Mouse (Mus musculus) T-helper 17 cell (primary cell): ENCODE results near the gene Gm17359.
"Not testable (repeated sequence)": the region's sequence is repeated elsewhere in the genome, so short reads cannot be mapped to it uniquely, and the experiment has no call there.

Source experiments
- in situ Hi-C, 2 experiments: fragments of 300-600 bp; cut with MboI, MseI; formaldehyde crosslinking; loops; 1 replicate in 1 of 2; 2 replicates in 1 of 2; pipeline ENCODE4 v1.15.1; 2025; ENCODE audit warnings: high pct_unique_total_duplicates in 2 of 2

Gm17359 gene

GRCm38 (mm10) chr3:79411666-79412065 lies 75.2 kb downstream of the Gm17359 start:
- in situ Hi-C loops = no loop called here

- in situ Hi-C loops = no loop called here
These were observed 77.0 kb downstream of the Gm17359 start for GRCm38 (mm10) chr3:79413492-79413891.

- in situ Hi-C loops = no loop called here
These were observed 78.6 kb downstream of the Gm17359 start for GRCm38 (mm10) chr3:79415081-79415480.

GRCm38 (mm10) chr3:79415929-79416328 lies 79.5 kb downstream of the Gm17359 start:
- in situ Hi-C loops = no loop called here

- in situ Hi-C loops = no loop called here
These were observed 80.7 kb downstream of the Gm17359 start for GRCm38 (mm10) chr3:79416944-79417680.

GRCm38 (mm10) chr3:79418921-79419320 lies 82.5 kb downstream of the Gm17359 start:
- in situ Hi-C loops = no loop called here

- in situ Hi-C loops = loop anchor here in 1 of 2 experiments (10.0 kb wide), 1 partner anchor 61 kb away; no protein-coding TSS in a partner anchor
These were observed 89.0 kb downstream of the Gm17359 start for GRCm38 (mm10) chr3:79425441-79425840.

- in situ Hi-C loops = loop anchor here (10.0 kb wide), 2 partner anchors 209 to 489 kb away; no protein-coding TSS in a partner anchor
These were observed 97.1 kb downstream of the Gm17359 start for GRCm38 (mm10) chr3:79433593-79433992.

GRCm38 (mm10) chr3:79434436-79434835 lies 98.0 kb downstream of the Gm17359 start:
- in situ Hi-C loops = loop anchor here (10.0 kb wide), 2 partner anchors 210 to 490 kb away; no protein-coding TSS in a partner anchor

- in situ Hi-C loops = loop anchor here (10.0 kb wide), 2 partner anchors 210 to 490 kb away; no protein-coding TSS in a partner anchor
These were observed 98.5 kb downstream of the Gm17359 start for GRCm38 (mm10) chr3:79434985-79435384.

- in situ Hi-C loops = loop anchor here (10.0 kb wide), 2 partner anchors 211 to 491 kb away; no protein-coding TSS in a partner anchor
These were observed 99.7 kb downstream of the Gm17359 start for GRCm38 (mm10) chr3:79436186-79436585.

GRCm38 (mm10) chr3:79438276-79438675 lies 101.8 kb downstream of the Gm17359 start:
- in situ Hi-C loops = loop anchor here (10.0 kb wide), 2 partner anchors 213 to 493 kb away; no protein-coding TSS in a partner anchor

GRCm38 (mm10) chr3:79440976-79441491 lies 104.6 kb downstream of the Gm17359 start:
- in situ Hi-C loops = loop anchor here in 1 of 2 experiments (5.0 kb wide), 1 partner anchor 219 kb away; no protein-coding TSS in a partner anchor

- in situ Hi-C loops = loop anchor here in 1 of 2 experiments (5.0 kb wide), 1 partner anchor 222 kb away; no protein-coding TSS in a partner anchor
These were observed 107.4 kb downstream of the Gm17359 start for GRCm38 (mm10) chr3:79443850-79444249.

- in situ Hi-C loops = no loop called here
These were observed 108.6 kb downstream of the Gm17359 start for GRCm38 (mm10) chr3:79445041-79445440.

GRCm38 (mm10) chr3:79446124-79446523 lies 109.7 kb downstream of the Gm17359 start:
- in situ Hi-C loops = no loop called here

- in situ Hi-C loops = not testable (repeated sequence)
These were observed 110.2 kb downstream of the Gm17359 start for GRCm38 (mm10) chr3:79446648-79447047.

GRCm38 (mm10) chr3:79448421-79448820 lies 112.0 kb downstream of the Gm17359 start:
- in situ Hi-C loops = no loop called here

- in situ Hi-C loops = no loop called here
These were observed 112.9 kb downstream of the Gm17359 start for GRCm38 (mm10) chr3:79449361-79449760.

GRCm38 (mm10) chr3:79452696-79453263 lies 116.3 kb downstream of the Gm17359 start:
- in situ Hi-C loops = no loop called here

- in situ Hi-C loops = no loop called here
These were observed 119.3 kb downstream of the Gm17359 start for GRCm38 (mm10) chr3:79455761-79456160.

GRCm38 (mm10) chr3:79458651-79459275 lies 122.3 kb downstream of the Gm17359 start:
- in situ Hi-C loops = no loop called here
